Mouse (Mus musculus): ENCODE data around the gene Ppfia1.
A peak's percentile ranks its signal among the peaks of the same experiment; 100 is the strongest.

Gene Ppfia1

DNA sequence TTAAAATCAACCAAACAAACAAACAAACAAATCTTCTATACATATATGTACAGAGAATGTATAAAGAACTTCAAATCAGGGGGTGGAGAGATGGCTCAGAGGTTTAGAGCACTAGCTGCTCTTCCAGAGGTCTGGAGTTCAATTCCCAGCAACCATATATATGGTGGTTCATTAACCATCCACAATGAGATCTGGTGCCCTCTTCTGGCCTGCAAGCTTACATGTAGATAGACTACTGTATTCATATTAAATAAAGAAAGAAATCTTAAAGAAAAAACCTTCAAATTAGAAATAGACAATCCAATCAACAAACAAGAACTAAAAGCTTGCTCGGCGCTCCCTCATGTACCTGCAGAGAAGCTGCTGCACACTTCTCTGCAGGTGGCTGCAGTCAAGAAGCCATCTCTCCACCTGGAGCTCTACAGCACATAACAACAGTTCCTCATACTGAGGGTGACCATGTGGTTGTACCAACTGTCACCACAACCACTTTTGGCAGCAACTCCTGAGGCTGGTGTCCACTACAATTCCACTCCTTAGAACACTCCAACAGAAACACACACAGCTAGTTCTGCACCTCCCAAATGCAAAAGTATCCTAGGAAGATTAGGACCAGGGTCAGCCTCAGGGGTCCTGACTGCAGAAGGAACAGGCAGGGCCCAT, 3.5 kb downstream of the Ppfia1 start:
- no peak for DNase-seq

DNA sequence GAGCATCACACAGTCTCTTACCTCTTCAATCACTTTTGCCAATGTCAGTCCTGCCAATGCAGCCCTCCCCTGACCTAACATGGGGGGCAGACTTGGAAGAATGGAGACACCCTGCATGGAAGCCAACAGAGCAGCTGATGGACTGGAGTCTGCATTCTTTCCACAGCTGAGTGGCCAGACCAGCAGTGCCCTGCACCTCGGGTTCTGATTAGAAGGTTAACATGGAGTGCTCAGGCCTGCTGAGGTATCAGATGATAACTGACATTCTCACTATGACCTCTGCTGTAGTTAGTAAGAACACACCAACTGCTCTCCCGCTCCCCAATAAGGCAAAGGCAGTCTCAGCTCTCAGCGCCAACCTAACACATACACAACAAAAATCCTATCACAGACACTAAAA, 8.3 kb downstream of the Ppfia1 start:
- DNase-seq = no peak

DNA sequence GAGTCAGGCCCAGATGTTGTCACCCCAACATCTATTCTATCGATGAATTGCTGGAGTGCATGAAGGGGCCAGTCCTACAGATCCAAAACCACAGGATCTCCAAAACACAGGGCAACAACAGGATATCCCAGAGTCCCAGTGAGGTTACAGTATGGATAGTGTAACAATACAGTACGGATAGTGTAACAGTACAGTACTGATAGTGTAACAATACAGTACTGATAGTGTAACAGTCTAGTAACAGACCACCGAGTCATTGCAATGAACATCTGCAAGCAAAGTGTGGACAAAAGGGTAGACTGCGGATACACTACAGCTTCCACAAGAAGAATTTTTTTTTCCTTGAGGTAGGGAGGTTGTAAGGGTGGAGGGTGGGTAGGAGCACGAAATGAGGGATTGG, 12.2 kb downstream of the Ppfia1 start:
- DNase-seq = no peak

DNA sequence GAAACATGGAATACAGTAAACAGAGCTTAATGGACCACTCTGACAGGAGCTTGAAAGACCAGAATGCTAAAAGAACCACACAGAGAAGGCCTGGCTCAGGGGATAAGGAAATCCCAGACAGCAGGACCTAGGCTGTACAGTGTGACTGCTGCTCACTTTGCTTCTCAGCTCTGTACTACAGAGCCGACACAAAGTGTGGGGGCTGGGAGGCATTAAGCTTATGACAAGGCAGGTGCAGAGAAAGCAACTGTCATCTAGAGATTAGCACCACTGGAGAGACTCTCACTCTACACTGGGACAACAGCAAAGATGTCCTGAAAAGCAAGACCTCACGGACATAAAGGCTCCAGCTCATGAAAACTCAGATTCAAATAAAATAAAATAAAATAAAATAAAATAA, 14.4 kb downstream of the Ppfia1 start:
- DNase-seq = no peak

DNA sequence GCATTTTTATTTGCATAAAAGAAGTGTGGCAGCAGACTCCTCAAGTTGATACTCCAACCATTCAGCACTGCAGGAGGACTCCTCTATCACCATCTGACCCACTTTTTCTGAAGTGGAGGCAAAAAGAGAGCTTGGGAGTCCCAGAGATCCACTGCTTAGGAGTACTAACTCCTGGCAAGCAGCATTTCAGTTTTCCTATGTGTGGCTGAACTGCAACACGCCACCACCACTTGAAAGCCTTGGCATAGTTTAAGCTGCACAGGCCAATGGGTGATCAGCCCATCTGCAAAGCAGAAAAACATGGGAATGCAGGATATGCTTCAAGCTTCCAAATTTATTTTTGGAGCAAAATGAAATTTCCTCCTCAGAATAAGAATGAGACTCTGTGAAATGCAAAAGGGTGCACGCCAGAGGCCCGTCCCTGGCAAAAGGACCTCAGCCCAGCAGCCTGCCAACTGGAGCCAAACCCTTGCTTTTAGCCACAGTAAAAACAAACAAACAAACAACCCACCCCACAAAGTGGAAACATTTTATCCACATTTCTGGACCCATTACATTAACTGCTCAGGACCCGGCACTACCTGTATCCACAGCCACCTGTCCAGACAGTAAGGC, 15.4 kb downstream of the Ppfia1 start:
- DNase-seq = no peak

DNA sequence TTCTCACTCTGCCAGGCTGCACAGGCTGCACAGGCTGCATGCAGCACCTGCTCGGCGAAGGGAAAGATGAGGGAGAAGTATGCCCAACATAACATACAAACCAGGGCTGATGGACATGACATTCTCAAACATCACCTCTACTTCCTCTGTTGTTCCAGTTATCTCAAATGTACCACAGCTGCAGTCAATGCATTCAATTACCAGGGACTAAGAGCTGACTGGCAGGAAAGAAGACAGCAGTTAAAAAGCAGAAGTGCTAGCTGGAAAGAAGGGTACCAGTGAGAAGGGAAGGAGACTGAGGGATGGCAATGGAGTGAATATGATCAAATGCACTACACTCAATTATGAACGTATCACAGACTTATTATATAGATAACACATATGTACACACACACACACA, 17.2 kb downstream of the Ppfia1 start:
- DNase-seq = no peak

DNA sequence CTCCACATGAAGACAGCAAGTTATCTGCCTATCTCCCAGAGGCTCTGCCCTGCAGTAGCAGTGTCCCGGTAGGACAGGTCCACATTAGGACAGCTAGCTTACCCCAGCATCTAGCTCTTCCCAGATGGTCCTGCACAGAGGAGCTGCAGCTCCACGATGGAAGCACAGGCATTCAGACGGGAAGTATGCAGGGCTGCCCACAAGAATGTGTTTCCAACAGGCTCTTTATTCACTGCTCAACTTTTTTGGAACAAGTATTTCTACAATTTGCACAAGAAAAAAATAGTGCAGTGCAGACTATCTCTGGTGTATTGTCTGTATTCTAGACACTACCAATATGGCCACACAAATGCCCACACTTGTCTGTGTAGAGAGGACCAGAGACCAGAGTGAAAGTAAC, 18.8 kb downstream of the Ppfia1 start:
- no peak for DNase-seq

DNA sequence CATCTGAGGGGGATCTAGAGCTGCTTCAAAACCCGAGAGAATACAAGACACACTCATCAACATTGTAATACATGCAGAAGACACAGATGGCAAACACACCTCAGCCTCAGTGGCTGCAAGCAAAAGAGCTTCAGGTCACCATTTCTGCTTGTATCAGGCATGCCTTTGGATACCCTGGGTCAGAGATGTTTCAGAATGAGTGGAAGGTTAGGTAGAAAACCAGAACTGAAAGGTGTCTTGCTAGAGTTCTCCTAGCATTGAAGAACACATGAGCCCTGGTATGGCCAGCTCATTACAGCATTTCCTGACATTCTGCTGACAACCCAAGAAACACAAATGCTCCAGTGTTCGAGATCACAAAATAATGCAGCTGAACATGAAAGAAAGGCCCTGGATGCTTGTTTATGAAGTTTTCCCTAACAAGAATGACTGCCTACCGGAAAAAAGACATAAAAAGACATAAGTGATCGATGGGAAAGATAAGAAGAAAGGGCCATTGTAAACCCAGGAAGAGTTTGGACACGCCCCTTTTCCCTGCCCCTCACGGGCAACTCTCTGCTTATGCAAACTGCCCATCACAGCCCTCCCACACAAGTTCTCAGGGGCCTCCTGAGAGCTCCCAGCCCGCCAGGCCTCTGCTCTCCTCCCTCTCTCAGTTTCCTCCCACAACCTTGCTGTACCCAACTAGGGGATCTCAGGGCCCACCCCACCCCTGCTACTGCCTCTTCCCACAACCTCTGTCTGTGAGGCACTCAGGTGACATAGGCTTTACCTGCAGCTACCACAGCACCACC, 21.7 kb downstream of the Ppfia1 start:
- peak; percentile 23 to 47 for DNase-seq

DNA sequence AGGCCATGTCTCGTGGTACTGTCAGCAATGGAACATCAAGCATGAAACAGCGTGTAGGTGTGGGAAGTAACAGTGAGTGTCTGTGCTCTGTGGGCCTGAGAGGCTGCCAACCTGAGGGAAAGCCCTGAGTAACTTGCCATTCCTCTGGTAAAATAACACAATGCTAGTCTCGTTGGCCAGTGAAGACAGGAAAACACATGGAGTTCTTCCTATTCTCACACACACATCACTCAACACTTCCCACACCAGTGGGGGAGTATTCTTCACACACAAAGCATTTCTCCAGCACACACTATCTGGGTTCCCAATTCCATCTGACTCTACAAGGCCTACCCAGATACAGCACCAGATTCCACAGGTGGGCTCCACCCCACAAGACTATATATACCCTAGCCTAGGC, 23.7 kb downstream of the Ppfia1 start:
- DNase-seq = no peak

DNA sequence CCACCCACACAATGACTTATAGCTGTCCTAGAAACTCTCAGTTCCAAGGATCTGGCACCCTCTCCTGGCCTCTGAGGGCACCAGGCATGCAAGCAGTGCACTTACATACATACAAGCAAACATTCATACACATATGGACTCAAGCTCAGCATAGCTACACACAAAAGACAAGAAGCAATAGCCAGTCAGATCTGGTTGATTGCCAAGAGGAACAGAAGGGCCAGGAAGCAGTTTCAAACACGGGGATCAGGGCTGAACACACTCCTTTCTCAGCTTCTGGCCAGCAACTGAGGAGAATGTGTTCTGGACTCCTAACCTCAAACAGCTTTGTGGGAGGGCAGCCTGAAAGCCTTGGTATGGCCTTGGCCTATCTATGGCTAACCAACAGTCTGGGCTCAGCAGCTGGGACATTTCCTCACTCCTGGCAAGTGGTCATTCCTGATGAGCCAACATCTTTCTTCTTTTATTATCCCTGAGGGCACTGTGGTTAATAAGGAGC, 25.8 kb downstream of the Ppfia1 start:
- DNase-seq = peak; percentile 9 to 13

DNA sequence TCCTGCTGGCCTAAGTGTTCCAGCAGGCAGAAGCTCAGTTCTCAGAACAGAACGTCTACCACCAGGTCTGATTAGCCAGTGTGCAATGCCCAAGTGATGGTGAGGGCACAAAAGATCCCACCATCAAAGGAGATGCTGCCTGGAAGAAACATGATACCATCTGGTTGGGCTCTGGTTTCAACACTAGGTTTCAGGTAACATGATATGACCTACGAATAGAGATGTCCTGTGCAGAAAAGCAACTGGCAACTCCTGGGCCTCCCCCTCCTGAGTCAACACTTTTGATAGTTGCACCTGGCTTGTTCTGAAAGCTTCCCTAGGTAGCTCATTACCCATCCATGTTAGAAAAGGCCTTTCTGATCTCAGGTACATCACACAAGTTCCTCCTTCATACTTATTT, 26.9 kb downstream of the Ppfia1 start:
- no peak for DNase-seq

DNA sequence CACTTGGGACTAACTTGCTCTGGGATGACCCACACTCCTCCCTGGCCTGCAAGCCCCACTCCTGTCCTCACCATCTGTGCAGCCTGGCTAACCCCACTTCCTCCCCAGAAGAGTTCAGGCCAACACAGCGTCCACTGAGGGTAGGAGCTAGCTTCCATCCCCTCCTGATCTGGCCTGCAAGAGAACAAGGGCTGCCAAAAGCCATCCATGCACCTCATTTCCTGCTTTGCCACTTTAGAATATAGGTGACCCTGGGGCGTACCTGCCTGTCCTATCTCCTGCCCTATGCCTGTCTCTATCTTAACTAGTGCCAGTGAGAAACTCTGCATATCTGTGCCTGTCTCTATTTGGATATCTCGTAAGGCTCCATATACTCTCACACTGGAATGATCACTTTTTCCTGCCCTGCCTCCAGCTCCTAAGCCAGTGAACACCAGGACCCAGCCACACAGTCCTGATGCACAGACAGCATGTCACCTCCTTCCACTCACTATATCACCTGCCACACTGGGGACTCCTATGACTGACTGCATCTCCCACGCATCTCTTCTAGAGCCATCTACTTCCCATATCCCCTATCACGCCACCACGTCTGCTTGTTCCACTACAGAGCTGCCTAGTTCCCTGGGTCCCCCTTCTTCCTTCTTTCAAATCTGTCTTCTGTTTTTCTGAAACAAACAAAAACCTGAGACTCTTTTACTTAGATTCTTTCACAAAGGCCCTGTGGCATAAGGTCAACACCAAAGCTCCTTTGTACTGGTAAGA, 28.9 kb downstream of the Ppfia1 start:
- no peak for DNase-seq

DNA sequence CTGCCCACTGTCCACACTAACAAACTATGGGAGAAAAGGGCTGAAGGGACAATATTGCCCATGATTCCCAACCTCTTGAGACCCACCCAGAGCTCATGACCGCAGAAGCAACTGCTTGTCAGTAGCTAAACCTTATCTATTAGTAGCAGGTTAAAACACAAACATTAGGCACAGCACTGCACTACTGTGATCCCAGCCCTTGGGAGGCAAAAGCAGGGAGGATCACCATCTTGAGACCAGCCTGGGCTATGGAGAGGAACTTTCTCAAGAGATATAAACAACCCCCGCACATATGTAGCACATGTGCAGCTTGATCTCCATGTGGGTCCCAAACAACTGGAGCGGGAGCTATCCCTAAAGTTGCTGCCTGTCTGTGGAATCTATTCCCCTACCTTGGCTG, 30.1 kb downstream of the Ppfia1 start:
- DNase-seq = no peak

DNA sequence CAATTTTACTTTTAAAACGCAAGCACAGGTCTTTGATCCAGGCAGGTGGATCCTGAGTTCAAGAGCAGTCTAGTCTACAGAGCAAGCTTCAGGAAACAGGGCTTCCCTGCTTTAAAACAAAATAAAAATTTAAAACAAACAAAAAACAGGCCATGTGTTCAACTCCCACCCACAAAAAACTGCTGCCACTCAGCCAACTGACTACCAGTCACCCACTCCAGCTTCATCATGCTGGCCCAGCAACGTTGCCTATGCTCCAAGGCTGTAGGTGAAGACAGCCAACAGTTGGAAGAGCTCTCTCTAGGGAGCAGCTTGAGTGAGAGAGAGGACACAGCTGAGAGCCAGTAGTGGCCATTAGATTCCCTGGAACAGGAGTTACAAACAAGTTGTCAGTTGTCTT, 31.6 kb downstream of the Ppfia1 start:
- no peak for DNase-seq

DNA sequence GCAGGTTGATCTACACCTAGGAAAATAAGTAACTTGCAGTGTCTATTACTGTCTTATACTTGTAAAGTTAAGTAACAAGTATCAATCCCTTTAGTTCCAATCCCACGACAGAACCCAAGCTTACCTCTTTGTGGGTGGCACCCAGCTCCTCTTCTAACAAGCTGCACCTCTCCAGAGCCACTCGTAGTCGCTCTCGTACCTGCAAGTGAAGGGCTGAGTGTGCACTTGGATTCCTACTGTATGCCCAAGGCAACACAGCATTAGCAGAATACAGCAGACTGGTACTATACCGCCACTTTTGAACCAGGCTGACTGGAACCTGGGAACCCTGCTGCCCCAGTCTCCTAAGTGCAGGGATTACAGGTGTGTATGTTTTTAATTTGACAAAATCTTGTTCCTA, 33.7 kb downstream of the Ppfia1 start:
- DNase-seq = no peak

DNA sequence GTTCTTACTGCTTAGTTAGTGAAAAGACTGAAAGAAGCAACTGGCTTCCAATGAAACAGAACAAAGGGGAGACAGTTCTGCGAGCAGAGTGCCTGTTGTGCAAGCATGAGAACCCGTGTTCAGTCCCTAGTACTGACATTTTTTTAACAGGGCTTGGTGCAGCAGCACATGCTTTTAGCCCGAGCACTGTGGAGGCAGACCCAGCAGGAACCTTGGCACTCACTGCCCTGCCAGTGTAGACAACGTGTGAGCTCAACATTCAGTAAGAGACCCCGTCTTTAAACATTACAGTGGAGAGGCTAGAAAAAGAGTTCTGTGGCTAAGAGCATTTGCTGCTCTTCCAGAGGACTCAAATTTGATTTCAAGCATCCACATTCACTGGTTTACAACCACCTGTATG, 36.8 kb downstream of the Ppfia1 start:
- DNase-seq = no peak

DNA sequence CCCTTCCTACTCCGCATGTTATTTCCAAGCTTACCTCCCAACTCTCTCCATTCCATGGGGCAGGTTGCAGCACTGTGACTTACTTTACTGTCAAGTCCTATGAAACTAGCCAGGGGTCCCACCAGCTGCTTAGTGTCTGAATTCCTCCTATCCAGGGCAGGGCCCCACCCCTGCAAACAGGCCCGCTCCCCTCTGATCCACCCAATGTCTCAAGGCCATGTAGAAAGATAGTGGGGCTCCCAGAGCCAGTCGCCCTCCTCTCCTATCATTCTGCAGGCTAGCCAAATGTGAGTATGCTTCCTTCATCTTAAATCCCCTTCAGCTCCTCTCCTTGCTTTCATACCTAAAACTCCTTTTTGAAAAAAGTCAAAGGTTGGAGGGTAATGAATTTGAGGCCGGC, 44.4 kb downstream of the Ppfia1 start:
- DNase-seq = no peak

DNA sequence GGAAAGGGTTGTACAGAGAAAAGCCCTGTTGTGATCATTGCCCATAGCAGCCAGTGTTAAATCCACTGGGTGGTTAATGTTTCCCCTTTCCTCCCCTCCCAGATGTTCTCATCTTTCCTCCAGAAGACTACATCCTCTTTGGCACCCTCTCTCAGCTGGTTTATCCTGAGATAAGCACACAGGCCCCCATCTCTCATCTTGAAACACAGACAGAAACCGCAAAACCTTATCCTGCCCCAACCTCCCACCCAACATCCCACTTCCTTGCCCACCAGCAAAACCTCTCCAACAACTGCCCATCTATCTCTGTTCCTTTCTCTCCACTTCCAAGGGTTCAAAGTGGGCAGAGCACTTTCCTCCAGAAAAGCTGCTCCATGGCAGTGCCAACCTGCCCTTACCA, 46.7 kb downstream of the Ppfia1 start:
- DNase-seq = no peak

DNA sequence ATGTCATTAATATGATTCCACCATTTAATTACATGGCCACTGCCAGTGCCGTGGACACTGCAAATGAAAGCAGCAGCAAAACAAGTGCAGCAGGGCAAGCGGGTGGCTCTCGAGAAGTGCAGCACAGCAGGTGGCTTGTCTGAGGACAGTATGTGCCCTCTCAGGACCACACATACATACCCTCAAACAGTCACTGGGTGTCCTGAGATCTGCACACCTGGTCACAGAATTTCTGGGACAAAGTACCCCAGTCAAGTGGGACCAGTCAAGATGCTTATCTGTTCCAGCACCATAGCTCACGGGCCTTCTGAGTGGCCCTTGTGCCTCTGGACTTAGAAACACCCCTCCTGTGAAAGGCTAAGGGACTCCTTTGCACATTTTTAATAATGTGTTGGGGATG, 49.6 kb downstream of the Ppfia1 start:
- DNase-seq = no peak

DNA sequence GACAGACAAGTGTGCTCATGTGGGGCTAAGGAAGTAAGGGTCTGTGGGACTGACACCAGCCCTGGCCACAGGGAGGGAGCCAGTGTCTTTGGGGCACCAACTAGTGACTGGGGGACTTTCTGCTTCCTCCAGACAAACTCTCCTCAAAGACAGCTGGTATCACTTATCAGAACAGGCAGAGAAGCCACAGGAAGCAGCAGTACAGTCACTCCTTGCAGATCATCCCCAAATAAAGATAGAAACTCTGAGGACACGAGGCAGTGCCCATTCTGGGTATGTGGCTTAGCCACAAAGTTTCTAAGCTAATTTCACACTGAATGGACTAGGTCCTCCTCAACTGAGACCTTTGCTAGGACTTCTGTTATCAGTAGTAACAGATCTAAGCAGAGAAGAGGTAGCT, 60.6 kb downstream of the Ppfia1 start:
- DNase-seq = no peak

DNA sequence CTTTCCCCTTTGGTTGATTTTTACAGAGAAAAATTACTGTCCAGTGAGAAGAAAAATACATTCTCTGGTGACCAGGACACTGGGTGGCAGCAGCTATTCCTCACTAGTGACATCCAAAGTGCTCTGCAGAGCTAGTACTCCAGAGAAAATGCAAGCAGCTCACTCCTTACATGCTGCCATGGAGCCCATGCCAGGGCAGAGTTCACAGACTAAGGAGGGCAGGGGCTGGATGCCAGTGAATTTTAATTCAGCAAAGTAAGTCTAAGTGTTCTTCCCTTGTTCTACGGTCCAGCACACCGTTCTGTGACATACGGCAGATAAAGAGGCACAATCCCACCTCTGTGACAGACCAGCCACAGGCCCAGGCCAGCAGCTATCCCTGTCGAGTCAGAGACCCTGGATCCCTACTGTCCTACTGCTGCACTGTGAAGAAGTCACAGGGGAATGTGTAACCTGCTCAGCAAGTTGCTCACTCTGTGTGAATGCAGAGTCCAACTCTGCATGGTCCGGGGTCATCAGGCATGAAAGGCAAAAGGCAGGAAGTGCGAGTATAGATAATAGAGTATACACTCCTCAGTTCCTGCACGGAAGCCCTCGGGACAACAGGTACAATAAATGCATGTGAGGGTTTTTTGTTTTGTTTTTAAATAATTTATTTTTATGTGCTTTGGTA, 63.2 kb downstream of the Ppfia1 start:
- DNase-seq = peak in 1 of 2 experiments; percentile 12

DNA sequence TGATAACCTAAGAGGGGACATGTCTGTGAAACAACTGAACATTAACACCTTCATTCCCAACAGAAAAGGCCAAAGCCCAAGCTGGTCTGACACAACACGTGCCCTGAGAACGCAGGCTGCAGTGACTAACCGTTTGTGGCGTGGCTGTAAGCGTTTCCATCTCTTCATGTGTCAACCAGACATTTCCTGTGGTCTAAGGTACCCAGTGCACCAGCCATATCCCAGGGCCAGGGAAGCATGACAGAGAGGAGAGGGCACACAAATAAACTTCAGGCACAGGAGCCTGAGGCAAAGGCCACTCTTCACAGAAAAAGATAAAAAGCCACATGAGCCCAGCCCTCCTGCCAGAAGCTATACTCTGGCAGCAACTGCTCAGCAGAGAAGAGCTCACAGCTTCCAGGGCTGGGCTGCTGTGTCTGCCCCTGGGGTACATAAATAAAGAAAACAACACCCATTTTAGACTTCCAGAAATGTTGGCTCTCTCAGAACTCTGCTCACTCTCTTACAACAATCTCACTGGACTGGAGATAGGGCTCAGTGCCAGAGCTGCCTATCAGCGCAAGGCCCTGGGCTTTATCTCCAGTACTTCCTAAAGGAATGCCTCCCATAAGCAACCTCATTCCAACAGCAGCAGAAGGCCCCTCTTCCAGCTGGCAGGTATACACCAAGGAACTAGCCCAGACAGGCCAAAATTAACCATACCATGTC, 64.3 kb downstream of the Ppfia1 start:
- peak in 1 of 2 experiments; percentile 14 for DNase-seq
